Mouse (Mus musculus) lung, adult 2 months (tissue): ENCODE data around the gene Ern1. TPM values are rescaled to one million over a fixed set of nuclear protein-coding genes. Genes with fewer than 3 reads are reported as not detected.

Experiments used
- DNase-seq: peaks from one replicate; pipeline ENCODE4 v3.0.0; 2022
- H3K4me1 ChIP-seq: fragments of 200-500 bp; 2 replicates; pipeline ENCODE4 v1.6.1; 2011; ENCODE audit warnings: low read length; ENCODE audit not compliant: control insufficient read depth, insufficient read depth
- H3K4me3 ChIP-seq: fragments of 200-500 bp; replicated peaks from 2 replicates; pipeline ENCODE3; 2011; ENCODE audit warnings: low read depth, mild to moderate bottlenecking, control low read depth, low read length; ENCODE audit errors: extremely low read depth
- CTCF ChIP-seq: fragments of 200-500 bp; IDR thresholded peaks from 2 replicates; pipeline ENCODE4 v1.5.1; 2011; ENCODE audit warnings: mild to moderate bottlenecking, low read length, control low read depth; ENCODE audit not compliant: insufficient read depth
- POLR2A ChIP-seq: fragments of 200-500 bp; IDR thresholded peaks from 2 replicates; pipeline ENCODE4 v1.6.1; 2011; ENCODE audit warnings: low read depth, mild to moderate bottlenecking, control low read depth, low read length, borderline replicate concordance; ENCODE audit errors: extremely low read depth
- WGBS: fragments of 180-500 bp; shearing (Covaris S2); methylation state at CpG from one replicate; pipeline ENCODE4 v1.1.7; 2018; 5-methylcytosine and 5-hydroxymethylcytosine counted together
- polyA plus RNA-seq: library from polyadenylated mRNA; depleted of rRNA; stranded (reverse); fragments of >200 nt; gene quantifications from 2 replicates; pipeline ENCODE4 v1.2.3, GENCODE M21; 2012

Gene Ern1
- polyA plus RNA-seq, 1 experiment = 23.0 TPM

- no peak for DNase-seq
- 59% methylated on average over 3 of the region's 3 CpGs for WGBS
- TF ChIP-seq CTCF (no peak), POLR2A (no peak)
- no peak overlapping the region for H3K4me3 ChIP-seq
- peaks cover 2% of the 10 kb centered on the region; the same call in 1 of the 2 replicates for H3K4me1 ChIP-seq
These were observed 32.8 kb upstream of the Ern1 start for GRCm38 (mm10) chr11:106520404-106520803.

- no peak for DNase-seq
- no peak for TF ChIP-seq POLR2A
- TF ChIP-seq CTCF = no peak
- Histone ChIP-seq H3K4me3 (no peak overlapping the region), H3K4me1 (peaks cover 2% of the 10 kb centered on the region; the same call in 1 of the 2 replicates)
- WGBS = 78% methylated on average over 4 of the region's 4 CpGs
These were observed 31.9 kb upstream of the Ern1 start for GRCm38 (mm10) chr11:106519519-106519918.

GRCm38 (mm10) chr11:106518391-106518790 lies 30.7 kb upstream of the Ern1 start:
- Histone ChIP-seq H3K4me3 (no peak overlapping the region), H3K4me1 (peaks cover 2% of the 10 kb centered on the region; the same call in 1 of the 2 replicates)
- no peak for DNase-seq
- TF ChIP-seq POLR2A (no peak), CTCF (no peak)
- 70% methylated on average over 4 of the region's 4 CpGs for WGBS

GRCm38 (mm10) chr11:106515079-106515745 lies 27.6 kb upstream of the Ern1 start:
- no peak for DNase-seq
- Histone ChIP-seq H3K4me3 (no peak overlapping the region), H3K4me1 (peaks cover 1% of the 10 kb centered on the region; the same call in 1 of the 2 replicates)
- WGBS = 72% methylated on average over 16 of the region's 16 CpGs
- TF ChIP-seq CTCF (no peak), POLR2A (no peak)

- DNase-seq = no peak
- Histone ChIP-seq H3K4me1 (no peaks in the 10 kb centered on the region), H3K4me3 (no peak overlapping the region)
- WGBS = 61% methylated on average over 5 of the region's 5 CpGs
- TF ChIP-seq POLR2A = no peak
- TF ChIP-seq CTCF = no peak
These were observed 26.8 kb upstream of the Ern1 start for GRCm38 (mm10) chr11:106514446-106514845.

GRCm38 (mm10) chr11:106513166-106513565 lies 25.5 kb upstream of the Ern1 start:
- 47% methylated on average over 2 of the region's 2 CpGs for WGBS
- no peak for TF ChIP-seq POLR2A
- peak; percentile 60 for TF ChIP-seq CTCF
- Histone ChIP-seq H3K4me1 (no peaks in the 10 kb centered on the region), H3K4me3 (no peak overlapping the region)
- DNase-seq = peak; percentile 34

DNA sequence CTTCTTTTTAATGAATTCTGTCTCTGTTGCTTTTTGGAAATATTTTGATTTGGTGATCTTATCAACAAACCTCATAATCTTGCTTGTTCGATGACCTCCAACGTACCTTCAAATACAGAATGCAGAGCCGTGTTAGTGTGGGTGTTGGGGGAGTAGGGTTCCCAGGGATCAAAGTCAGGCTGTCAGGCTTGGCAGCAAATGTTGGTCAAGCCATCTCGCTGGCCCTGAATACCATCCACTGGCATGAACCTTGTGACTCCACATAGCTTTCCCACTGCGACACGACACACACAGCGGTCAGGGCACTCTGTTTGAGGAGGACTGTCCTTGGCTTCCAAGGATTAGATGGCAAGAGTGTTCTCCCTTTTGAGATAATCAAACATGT lies 24.3 kb upstream of the Ern1 start:
- Histone ChIP-seq H3K4me3 (no peak overlapping the region), H3K4me1 (no peaks in the 10 kb centered on the region)
- TF ChIP-seq CTCF = no peak
- TF ChIP-seq POLR2A = no peak
- DNase-seq = no peak
- 94% methylated on average over 7 of the region's 7 CpGs for WGBS

DNA sequence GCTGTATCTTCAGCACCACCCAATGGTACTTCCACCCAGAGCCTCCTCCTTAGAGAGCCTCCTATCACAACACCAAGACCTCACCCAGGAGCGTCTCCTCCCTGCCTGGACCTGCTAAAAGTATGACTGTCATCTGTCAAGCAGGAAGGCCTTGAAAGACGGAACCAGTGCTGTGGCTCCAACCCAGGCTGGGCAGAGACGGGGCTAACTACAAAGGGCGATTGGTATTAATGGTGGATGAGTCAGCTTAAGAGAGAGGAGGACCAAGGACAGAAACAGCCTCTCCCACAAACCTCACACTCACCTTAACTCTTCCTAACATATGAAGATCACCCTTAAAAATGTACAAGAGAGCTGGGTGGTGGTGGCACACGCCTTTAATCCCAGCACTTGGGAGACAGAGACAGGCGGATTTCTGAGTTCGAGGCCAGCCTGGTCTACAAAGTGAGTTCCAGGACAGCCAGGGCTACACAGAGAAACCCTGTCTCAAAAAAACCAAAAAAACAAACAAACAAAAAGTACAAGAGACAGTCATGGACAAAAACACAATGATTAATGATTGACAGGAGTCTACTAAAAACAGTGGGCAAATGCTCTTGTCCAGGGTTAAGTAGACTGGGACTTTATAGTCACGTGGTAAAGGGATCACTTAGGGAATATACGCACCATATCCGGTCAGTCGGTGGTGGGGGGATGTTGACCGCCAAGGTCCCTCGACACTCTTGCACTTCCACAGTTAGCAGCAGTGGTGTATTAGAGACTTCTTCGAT lies 23.8 kb upstream of the Ern1 start:
- Histone ChIP-seq H3K4me3 (no peak overlapping the region), H3K4me1 (no peaks in the 10 kb centered on the region)
- TF ChIP-seq CTCF = no peak
- no peak for TF ChIP-seq POLR2A
- WGBS = 88% methylated on average over 14 of the region's 14 CpGs
- no peak for DNase-seq

DNA sequence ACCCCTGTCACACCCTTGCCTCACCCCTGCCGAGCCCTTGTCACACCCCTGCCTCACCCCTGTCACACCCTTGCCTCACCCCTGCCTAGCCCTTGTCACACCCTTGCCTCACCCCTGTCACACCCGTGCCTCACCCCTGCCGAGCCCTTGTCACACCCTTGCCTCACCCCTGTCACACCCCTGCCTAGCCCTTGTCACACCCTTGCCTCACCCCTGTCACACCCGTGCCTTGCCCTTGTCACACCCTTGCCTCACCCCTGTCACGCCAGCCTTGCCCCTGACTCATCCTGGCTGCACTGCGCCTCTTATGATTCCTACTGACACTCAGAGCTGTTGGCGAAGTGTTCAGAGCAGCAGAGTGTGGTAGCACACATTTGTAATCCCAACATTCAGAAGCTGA lies 20.0 kb upstream of the Ern1 start:
- 86% methylated on average over 7 of the region's 7 CpGs for WGBS
- Histone ChIP-seq H3K4me1 (no peaks in the 10 kb centered on the region), H3K4me3 (no peak overlapping the region)
- TF ChIP-seq POLR2A = no peak
- no peak for TF ChIP-seq CTCF
- no peak for DNase-seq

DNA sequence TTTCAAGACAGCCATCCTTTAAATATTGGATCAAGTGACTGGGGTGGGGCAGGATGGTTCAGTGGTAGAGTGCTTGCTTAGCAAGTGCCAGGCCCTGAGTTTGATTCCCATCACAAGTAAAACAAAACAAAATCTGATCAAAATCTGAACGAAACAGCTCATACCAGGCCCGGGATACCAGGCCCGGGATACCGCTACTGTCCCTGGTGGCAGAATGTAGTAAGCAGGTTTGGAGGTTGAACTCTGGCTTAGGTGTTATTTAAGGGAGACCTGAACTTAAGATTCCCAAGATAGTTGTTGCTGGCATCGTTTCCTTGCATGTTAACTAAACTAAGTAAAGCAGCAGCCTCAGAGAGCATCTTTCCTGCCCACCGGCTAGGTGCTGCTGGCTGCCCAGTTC lies 18.6 kb upstream of the Ern1 start:
- no peak overlapping the region for H3K4me3 ChIP-seq
- no peaks in the 10 kb centered on the region for H3K4me1 ChIP-seq
- DNase-seq = no peak
- WGBS = 90% methylated on average over 6 of the region's 6 CpGs
- TF ChIP-seq POLR2A (no peak), CTCF (no peak)
